Mouse (Mus musculus): ENCODE results near the gene Wipf2. TPM values are rescaled to one million over a fixed set of nuclear protein-coding genes. Genes with fewer than 3 reads are reported as not detected.
A peak's percentile ranks its signal among the peaks of the same experiment; 100 is the strongest.
"Not testable (repeated sequence)": the region's sequence is repeated elsewhere in the genome, so short reads cannot be mapped to it uniquely, and the experiment has no call there.

Wipf2 gene
- polyA plus RNA-seq, 1 experiment from 2014 or later: 5.4 TPM

DNA sequence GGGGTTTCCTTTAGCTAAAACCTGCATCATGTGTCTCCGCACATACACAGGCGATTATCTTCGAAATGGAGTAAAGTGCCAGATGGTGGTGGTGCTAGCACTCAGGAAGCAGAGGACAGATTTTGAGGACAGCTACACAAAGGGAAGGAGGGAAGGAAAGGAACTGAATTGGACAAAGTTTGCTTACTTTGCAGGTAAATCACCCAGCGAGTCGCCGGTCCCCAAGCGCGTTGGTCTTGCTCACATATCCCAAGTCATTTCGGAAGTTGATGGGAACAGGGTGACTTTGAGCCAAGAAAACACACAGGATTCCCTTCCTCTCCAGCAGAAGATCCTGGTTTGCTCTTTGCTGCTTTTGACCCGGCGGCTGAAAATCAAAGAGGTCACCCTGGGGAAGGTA lies 55.6 kb downstream of the Wipf2 start:
- no peak for DNase-seq (ENCODE audit: low spot score)
- Histone ChIP-seq H3K27ac (ENCODE audit: low read depth, low read length) (no peak overlapping the region), H3K36me3 (ENCODE audit: control insufficient read depth, insufficient read depth, low read length) (peaks cover 8% of the 10 kb centered on the region; the same call in 1 of the 2 replicates), H3K9ac (ENCODE audit: low read depth, low read length) (no peak overlapping the region), H3K4me2 (replicated peaks; ENCODE audit: low read depth, low read length) (no peak overlapping the region), H3K27me3 (ENCODE audit: control insufficient read depth, insufficient read depth, low read length) (no peaks in the 10 kb centered on the region), H3K4me1 (replicated peaks; ENCODE audit: control insufficient read depth, insufficient read depth, low read length) (0 out of 2 replicates have a peak, but pooled peaks cover 2% of the 10 kb centered on the region), H3K9me3 (ENCODE audit: control insufficient read depth, low read length) (no peaks in the 10 kb centered on the region), H3K4me3 (ENCODE audit: low read depth, low read length) (no peak overlapping the region)
- no peak for ATAC-seq (ENCODE audit: low FRiP score)
- WGBS: 92% methylated on average over 11 of the region's 11 CpGs

DNA sequence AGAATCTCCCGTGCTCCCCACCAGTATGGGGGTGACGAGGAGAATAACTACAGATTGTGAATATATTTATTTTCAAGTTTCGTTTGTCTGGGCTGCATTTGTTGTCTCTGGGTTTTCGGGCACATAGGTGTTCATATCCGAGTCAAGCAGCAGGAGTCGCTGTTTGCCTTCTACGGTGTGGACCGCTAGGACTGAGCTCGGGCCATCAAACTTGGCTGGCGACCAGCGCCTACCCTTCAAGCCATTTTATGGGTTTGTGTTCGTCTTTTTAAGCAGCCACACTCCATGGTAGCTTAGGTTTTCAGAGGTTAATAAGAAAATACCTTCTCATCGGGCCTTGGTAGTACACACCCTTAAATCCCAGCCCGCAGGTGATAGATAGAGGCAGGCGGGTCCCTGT lies 58.4 kb downstream of the Wipf2 start:
- not testable (repeated sequence) for H3K27me3 ChIP-seq (ENCODE audit: control insufficient read depth, insufficient read depth, low read length); H3K4me3 ChIP-seq (ENCODE audit: low read depth, low read length); H3K9ac ChIP-seq (ENCODE audit: low read depth, low read length); H3K9me3 ChIP-seq (ENCODE audit: control insufficient read depth, low read length); H3K36me3 ChIP-seq (ENCODE audit: control insufficient read depth, insufficient read depth, low read length); H3K4me2 ChIP-seq (replicated peaks; ENCODE audit: low read depth, low read length); H3K27ac ChIP-seq (ENCODE audit: low read depth, low read length); ATAC-seq (ENCODE audit: low FRiP score)
- 67% methylated on average over 15 of the region's 15 CpGs for WGBS
- DNase-seq (ENCODE audit: low spot score): peak; percentile 71
- H3K4me1 ChIP-seq (replicated peaks; ENCODE audit: control insufficient read depth, insufficient read depth, low read length): peaks cover 19% of the 10 kb centered on the region

DNA sequence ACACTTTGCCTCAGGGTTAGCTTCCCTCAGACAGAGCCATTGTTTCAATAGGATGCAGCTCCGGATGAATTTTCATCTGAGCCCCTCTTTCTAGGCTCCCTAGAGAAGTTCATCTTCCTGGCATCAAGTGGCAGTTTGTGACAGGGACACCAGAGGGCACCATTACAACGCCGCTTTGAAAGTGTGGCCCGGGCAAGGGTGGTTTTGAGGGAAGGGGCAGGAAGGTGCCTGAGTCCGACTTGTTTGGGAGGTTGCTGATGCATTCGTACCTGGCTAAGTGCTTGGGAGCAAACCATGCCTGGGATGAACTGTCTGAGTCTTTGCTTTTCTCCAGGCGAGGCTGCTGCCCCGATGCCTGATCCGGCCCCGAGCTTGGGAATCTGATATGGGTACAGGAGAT lies 58.9 kb downstream of the Wipf2 start:
- not testable (repeated sequence) for H3K9me3 ChIP-seq (ENCODE audit: control insufficient read depth, low read length); ATAC-seq (ENCODE audit: low FRiP score); H3K4me2 ChIP-seq (replicated peaks; ENCODE audit: low read depth, low read length); H3K27me3 ChIP-seq (ENCODE audit: control insufficient read depth, insufficient read depth, low read length); H3K9ac ChIP-seq (ENCODE audit: low read depth, low read length); H3K4me3 ChIP-seq (ENCODE audit: low read depth, low read length); H3K36me3 ChIP-seq (ENCODE audit: control insufficient read depth, insufficient read depth, low read length)
- peaks cover 19% of the 10 kb centered on the region for H3K4me1 ChIP-seq (replicated peaks; ENCODE audit: control insufficient read depth, insufficient read depth, low read length)
- peak; percentile 79 for DNase-seq (ENCODE audit: low spot score)
- 41% methylated on average over 10 of the region's 10 CpGs for WGBS
- peak overlapping the region; percentile 42; the same call in 1 of the 2 replicates for H3K27ac ChIP-seq (ENCODE audit: low read depth, low read length)

DNA sequence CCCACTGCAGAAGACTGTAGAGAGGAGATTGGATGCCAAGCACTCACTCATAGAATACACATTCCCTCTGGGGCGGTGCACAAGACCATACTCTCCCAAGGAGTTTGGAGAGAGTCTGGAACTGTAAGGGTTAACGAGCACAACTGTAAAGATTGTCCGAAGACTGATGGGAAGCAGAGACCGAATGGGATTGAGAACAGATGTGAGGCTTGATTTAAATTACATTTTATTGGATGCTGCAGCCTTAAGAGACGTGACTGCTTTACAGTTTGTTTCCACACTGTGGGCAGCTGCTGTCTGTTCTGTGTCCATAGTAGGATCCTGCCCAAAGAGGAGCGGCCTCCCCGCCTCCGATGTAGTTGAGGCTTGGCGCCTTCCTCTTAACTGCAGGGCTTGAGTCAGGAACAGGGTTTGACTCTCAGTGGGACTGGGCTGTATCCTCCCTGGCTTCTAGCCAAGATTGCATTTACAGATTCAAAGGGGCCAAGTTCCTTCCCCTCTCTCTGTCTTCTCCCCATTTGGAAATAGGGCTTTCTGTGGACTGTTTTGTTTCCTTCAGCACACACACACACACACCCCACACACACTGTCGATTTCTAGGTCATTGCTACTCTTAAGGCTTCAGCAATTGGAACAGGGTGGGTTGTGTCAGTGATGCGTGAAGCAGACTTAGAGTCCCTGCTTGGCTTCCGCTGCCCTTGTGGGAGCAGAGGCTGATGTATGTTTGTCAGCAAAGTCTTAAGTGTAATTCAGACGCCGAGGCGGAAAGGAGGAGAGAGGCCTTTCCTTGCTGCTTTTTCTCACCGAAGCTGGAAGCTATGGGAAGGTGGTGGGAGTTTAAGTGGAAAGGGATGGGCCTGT lies 59.6 kb downstream of the Wipf2 start:
- peaks cover 19% of the 10 kb centered on the region for H3K4me1 ChIP-seq (replicated peaks; ENCODE audit: control insufficient read depth, insufficient read depth, low read length)
- not testable (repeated sequence) for ATAC-seq (ENCODE audit: low FRiP score); H3K4me3 ChIP-seq (ENCODE audit: low read depth, low read length); H3K9me3 ChIP-seq (ENCODE audit: control insufficient read depth, low read length); H3K36me3 ChIP-seq (ENCODE audit: control insufficient read depth, insufficient read depth, low read length); DNase-seq (ENCODE audit: low spot score); H3K4me2 ChIP-seq (replicated peaks; ENCODE audit: low read depth, low read length); H3K9ac ChIP-seq (ENCODE audit: low read depth, low read length); H3K27me3 ChIP-seq (ENCODE audit: control insufficient read depth, insufficient read depth, low read length); H3K27ac ChIP-seq (ENCODE audit: low read depth, low read length)
- WGBS: 69% methylated on average over 16 of the region's 16 CpGs

DNA sequence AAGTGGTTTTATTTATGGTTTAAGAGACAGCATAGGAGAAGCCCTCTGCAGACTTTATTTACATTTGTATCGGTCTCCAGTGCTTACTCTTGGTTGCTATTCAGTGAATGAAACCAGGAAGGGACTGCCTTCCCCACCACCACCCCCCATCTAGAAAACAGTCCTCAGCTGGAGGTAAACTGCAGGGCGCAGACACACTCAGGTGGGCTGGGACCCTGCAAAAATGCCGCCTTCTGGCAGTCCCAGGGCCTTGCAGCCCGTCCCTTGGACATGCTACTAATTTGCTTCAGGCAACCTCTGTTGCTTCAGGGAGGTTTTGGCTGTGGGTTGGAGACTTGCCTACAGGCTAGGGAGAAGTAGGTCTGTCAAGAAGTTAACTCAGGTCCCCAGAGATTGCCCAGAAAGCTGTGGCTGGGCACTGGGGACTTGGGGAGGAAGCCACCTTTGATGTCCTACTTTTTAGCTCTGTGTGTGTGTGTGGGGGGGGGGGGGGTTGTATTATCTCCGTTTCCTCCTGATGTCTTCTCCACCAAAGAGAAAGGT lies 61.3 kb downstream of the Wipf2 start:
- H3K27me3 ChIP-seq (ENCODE audit: control insufficient read depth, insufficient read depth, low read length): no peaks in the 10 kb centered on the region
- H3K9ac ChIP-seq (ENCODE audit: low read depth, low read length): no peak overlapping the region
- peaks cover 32% of the 10 kb centered on the region for H3K4me1 ChIP-seq (replicated peaks; ENCODE audit: control insufficient read depth, insufficient read depth, low read length)
- 34% methylated on average over 5 of the region's 5 CpGs for WGBS
- H3K4me2 ChIP-seq (replicated peaks; ENCODE audit: low read depth, low read length): no peak overlapping the region
- H3K27ac ChIP-seq (ENCODE audit: low read depth, low read length): peak overlapping the region; percentile 66
- H3K36me3 ChIP-seq (ENCODE audit: control insufficient read depth, insufficient read depth, low read length): 0 out of 2 replicates have a peak, but pooled peaks cover under 1% of the 10 kb centered on the region
- DNase-seq (ENCODE audit: low spot score): no peak
- no peak for ATAC-seq (ENCODE audit: low FRiP score)
- H3K9me3 ChIP-seq (ENCODE audit: control insufficient read depth, low read length): no peaks in the 10 kb centered on the region
- no peak overlapping the region for H3K4me3 ChIP-seq (ENCODE audit: low read depth, low read length)

DNA sequence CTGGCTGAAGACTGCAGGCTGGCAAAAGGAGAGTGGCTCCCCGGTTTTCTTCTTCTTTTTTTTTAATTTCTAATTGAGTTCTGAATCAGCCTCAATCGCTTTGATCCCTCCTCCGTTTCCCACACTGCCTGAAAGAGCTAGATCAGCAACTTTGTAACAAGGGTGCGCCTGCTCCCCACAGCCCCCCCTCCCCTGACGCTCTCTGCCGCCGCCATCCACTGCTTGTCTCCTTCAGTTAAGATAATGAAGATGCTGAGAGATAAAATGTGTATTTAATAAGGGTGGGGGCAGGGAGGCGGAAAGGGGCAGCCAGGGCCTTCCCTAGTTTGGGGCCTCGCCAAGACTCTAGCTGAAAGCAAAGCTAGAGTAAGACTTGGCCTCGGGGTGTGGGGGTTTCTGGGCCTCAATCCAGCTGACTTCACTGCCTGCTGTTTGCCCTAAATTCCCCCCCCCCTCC lies 61.9 kb downstream of the Wipf2 start:
- 0 out of 2 replicates have a peak overlapping the region, but pooled peaks have one; percentile 21 for H3K4me2 ChIP-seq (replicated peaks; ENCODE audit: low read depth, low read length)
- WGBS: 6% methylated on average over 10 of the region's 10 CpGs
- H3K9me3 ChIP-seq (ENCODE audit: control insufficient read depth, low read length): no peaks in the 10 kb centered on the region
- peak overlapping the region; percentile 66 for H3K27ac ChIP-seq (ENCODE audit: low read depth, low read length)
- H3K4me1 ChIP-seq (replicated peaks; ENCODE audit: control insufficient read depth, insufficient read depth, low read length): peaks cover 32% of the 10 kb centered on the region
- peak; percentile 16; the same call in 1 of the 2 replicates for ATAC-seq (ENCODE audit: low FRiP score)
- no peaks in the 10 kb centered on the region for H3K27me3 ChIP-seq (ENCODE audit: control insufficient read depth, insufficient read depth, low read length)
- no peaks in the 10 kb centered on the region for H3K36me3 ChIP-seq (ENCODE audit: control insufficient read depth, insufficient read depth, low read length)
- peak; percentile 50 for DNase-seq (ENCODE audit: low spot score)
- peak overlapping the region; percentile 23; the same call in 1 of the 2 replicates for H3K9ac ChIP-seq (ENCODE audit: low read depth, low read length)
- H3K4me3 ChIP-seq (ENCODE audit: low read depth, low read length): no peak overlapping the region

DNA sequence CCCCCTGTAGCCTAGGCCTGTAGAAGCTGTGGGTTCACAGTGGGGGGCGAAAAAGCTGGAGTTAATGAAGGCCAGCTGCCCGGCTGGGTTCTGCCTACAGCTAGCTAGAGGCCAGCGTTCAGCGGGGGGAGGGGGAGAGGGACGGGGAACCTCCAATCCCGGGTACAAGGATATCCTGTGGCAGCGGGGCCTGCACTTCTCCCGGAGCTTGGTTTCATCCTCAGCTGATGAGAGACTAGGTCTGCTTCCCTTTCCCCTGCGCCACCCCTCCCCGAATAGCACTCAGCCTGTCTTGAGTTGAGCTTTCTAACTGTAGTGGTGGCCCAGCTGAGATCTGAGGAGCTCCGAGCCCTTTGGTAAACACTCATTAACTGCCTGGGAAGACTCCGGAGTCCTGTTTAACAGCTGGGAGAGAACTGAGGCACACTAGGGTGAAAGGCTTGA lies 62.5 kb downstream of the Wipf2 start:
- DNase-seq (ENCODE audit: low spot score): peak; percentile 82
- peak overlapping the region; percentile 23; the same call in 1 of the 2 replicates for H3K9ac ChIP-seq (ENCODE audit: low read depth, low read length)
- no peaks in the 10 kb centered on the region for H3K36me3 ChIP-seq (ENCODE audit: control insufficient read depth, insufficient read depth, low read length)
- H3K4me3 ChIP-seq (ENCODE audit: low read depth, low read length): no peak overlapping the region
- 2% methylated on average over 12 of the region's 12 CpGs for WGBS
- ATAC-seq (ENCODE audit: low FRiP score): peak; percentile 45; the same call in 1 of the 2 replicates
- H3K4me2 ChIP-seq (replicated peaks; ENCODE audit: low read depth, low read length): no peak overlapping the region; the same call in 1 of the 2 replicates
- no peaks in the 10 kb centered on the region for H3K9me3 ChIP-seq (ENCODE audit: control insufficient read depth, low read length)
- peaks cover 32% of the 10 kb centered on the region for H3K4me1 ChIP-seq (replicated peaks; ENCODE audit: control insufficient read depth, insufficient read depth, low read length)
- H3K27me3 ChIP-seq (ENCODE audit: control insufficient read depth, insufficient read depth, low read length): no peaks in the 10 kb centered on the region
- H3K27ac ChIP-seq (ENCODE audit: low read depth, low read length): peak overlapping the region; percentile 66

DNA sequence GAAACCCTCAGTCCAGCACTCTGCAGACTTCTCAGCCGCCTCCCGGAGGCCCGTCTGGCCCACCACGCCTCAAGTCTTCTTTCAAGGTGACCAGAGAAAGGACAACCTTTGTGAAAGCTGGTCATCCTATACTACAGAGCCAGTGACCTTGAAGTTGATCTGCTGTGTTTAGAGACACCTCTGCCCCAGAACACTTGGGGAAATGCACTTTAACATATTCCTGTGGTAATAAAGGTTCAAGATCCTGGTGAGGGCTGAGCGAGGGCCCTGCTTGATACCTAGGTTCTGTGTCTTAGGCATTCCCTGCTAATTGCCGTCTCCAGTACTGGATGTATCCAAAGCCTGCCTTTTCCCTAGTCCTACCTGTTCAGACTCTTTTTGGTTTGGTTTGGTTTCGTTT lies 63.1 kb downstream of the Wipf2 start:
- H3K4me3 ChIP-seq (ENCODE audit: low read depth, low read length): no peak overlapping the region
- H3K36me3 ChIP-seq (ENCODE audit: control insufficient read depth, insufficient read depth, low read length): no peaks in the 10 kb centered on the region
- H3K4me2 ChIP-seq (replicated peaks; ENCODE audit: low read depth, low read length): no peak overlapping the region
- ATAC-seq (ENCODE audit: low FRiP score) (no peak), DNase-seq (ENCODE audit: low spot score) (no peak)
- 46% methylated on average over 7 of the region's 7 CpGs for WGBS
- peak overlapping the region; percentile 66; the same call in 1 of the 2 replicates for H3K27ac ChIP-seq (ENCODE audit: low read depth, low read length)
- H3K4me1 ChIP-seq (replicated peaks; ENCODE audit: control insufficient read depth, insufficient read depth, low read length): peaks cover 32% of the 10 kb centered on the region
- no peak overlapping the region for H3K9ac ChIP-seq (ENCODE audit: low read depth, low read length)
- no peaks in the 10 kb centered on the region for H3K9me3 ChIP-seq (ENCODE audit: control insufficient read depth, low read length)
- H3K27me3 ChIP-seq (ENCODE audit: control insufficient read depth, insufficient read depth, low read length): no peaks in the 10 kb centered on the region

All from hindbrain, embryonic 11.5 days (tissue).